Mouse (Mus musculus) liver, postnatal 0 days (tissue): Measurements from ENCODE around the gene Ubash3a.

Experiments
- CTCF ChIP-seq: sonication (generic); IDR thresholded peaks from 2 replicates; pipeline ENCODE4 v1.5.1; 2016; ENCODE audit warnings: antibody characterized with exemption, low read depth
- EP300 ChIP-seq: IDR thresholded peaks from 2 replicates; pipeline ENCODE4 v1.6.1; 2016; ENCODE audit warnings: antibody characterized with exemption, low read depth, mild to moderate bottlenecking

DNA sequence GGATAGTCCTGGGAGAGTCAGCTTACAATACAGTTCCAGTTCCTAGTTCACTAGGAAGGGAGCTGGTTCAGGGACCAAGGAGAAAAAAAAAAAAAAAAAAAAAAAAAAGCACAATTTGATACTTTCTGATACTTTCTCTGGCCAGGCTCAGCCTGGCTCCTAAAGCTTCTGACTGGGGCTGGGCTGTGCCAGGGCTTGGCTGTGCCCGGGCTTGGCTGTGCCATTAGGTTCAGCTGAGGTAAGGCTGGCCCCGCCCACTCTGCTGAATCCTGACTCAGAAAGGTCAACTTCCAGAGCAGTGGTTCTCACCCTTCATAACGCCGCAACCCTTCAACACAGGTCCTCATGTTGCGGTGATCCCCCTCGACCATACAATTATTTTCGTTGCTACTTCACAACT lies 52.8 kb downstream of the Ubash3a start:
- no peak for TF ChIP-seq CTCF
- TF ChIP-seq EP300 = no peak
